Mouse (Mus musculus): Measurements from ENCODE around the gene Ssh2.

The Ssh2 gene

GRCm38 (mm10) chr11:77491502-77492291 lies 275.6 kb downstream of the Ssh2 start:
- DNase-seq (ENCODE audit: low spot score in 2 of 2) = peak in 1 of 2 experiments; percentile 31

GRCm38 (mm10) chr11:77492311-77492871 lies 276.3 kb downstream of the Ssh2 start:
- peak in 1 of 2 experiments; percentile 34 for DNase-seq (ENCODE audit: low spot score in 2 of 2)

- DNase-seq (ENCODE audit: low spot score in 2 of 2) = peak; percentile 94
These were observed 276.8 kb downstream of the Ssh2 start for GRCm38 (mm10) chr11:77492911-77493332.

GRCm38 (mm10) chr11:77493512-77494343 lies 277.6 kb downstream of the Ssh2 start, which contains the start of gene Git1:
Gene Git1 (plus strand): TSS chr11:77493562.
- DNase-seq (ENCODE audit: low spot score in 2 of 2) = peak in 1 of 2 experiments; percentile 40

- no peak for DNase-seq (ENCODE audit: low spot score in 2 of 2)
These were observed 278.2 kb downstream of the Ssh2 start for GRCm38 (mm10) chr11:77494344-77494676.

- DNase-seq (ENCODE audit: low spot score in 2 of 2) = no peak
These were observed 278.7 kb downstream of the Ssh2 start for GRCm38 (mm10) chr11:77494782-77495181.

- no peak for DNase-seq (ENCODE audit: low spot score in 2 of 2)
These were observed 279.4 kb downstream of the Ssh2 start for GRCm38 (mm10) chr11:77495507-77495906.

- DNase-seq (ENCODE audit: low spot score in 2 of 2) = peak; percentile 58 to 64
These were observed 281.3 kb downstream of the Ssh2 start for GRCm38 (mm10) chr11:77497341-77497756.

- no peak for DNase-seq (ENCODE audit: low spot score in 2 of 2)
These were observed 281.8 kb downstream of the Ssh2 start for GRCm38 (mm10) chr11:77497851-77498250.

- no peak for DNase-seq (ENCODE audit: low spot score in 2 of 2)
These were observed 282.4 kb downstream of the Ssh2 start for GRCm38 (mm10) chr11:77498261-77499139.

- no peak for DNase-seq (ENCODE audit: low spot score in 2 of 2)
These were observed 283.3 kb downstream of the Ssh2 start for GRCm38 (mm10) chr11:77499354-77499753.

- no peak for DNase-seq (ENCODE audit: low spot score in 2 of 2)
These were observed 284.6 kb downstream of the Ssh2 start for GRCm38 (mm10) chr11:77500361-77501325.

- peak; percentile 60 to 67 for DNase-seq (ENCODE audit: low spot score in 2 of 2)
These were observed 285.3 kb downstream of the Ssh2 start for GRCm38 (mm10) chr11:77501392-77501791.

- no peak for DNase-seq (ENCODE audit: low spot score in 2 of 2)
These were observed 285.9 kb downstream of the Ssh2 start for GRCm38 (mm10) chr11:77501971-77502370.

GRCm38 (mm10) chr11:77502481-77502880 lies 286.4 kb downstream of the Ssh2 start:
- DNase-seq (ENCODE audit: low spot score in 2 of 2) = no peak

GRCm38 (mm10) chr11:77503511-77503910 lies 287.4 kb downstream of the Ssh2 start:
- no peak for DNase-seq (ENCODE audit: low spot score in 2 of 2)

GRCm38 (mm10) chr11:77504377-77504776 lies 288.3 kb downstream of the Ssh2 start:
- DNase-seq (ENCODE audit: low spot score in 2 of 2) = no peak

- no peak for DNase-seq (ENCODE audit: low spot score in 2 of 2)
These were observed 289.3 kb downstream of the Ssh2 start for GRCm38 (mm10) chr11:77505291-77505980.

- no peak for DNase-seq (ENCODE audit: low spot score in 2 of 2)
These were observed 290.2 kb downstream of the Ssh2 start for GRCm38 (mm10) chr11:77506273-77506672.

- DNase-seq (ENCODE audit: low spot score in 2 of 2) = no peak
These were observed 290.9 kb downstream of the Ssh2 start for GRCm38 (mm10) chr11:77506941-77507340.

All from spleen, postnatal 36 days (tissue).